Mouse (Mus musculus): ENCODE measurements around the gene Ehbp1l1. TPM values are rescaled to one million over a fixed set of nuclear protein-coding genes. Genes with fewer than 3 reads are reported as not detected.
A peak's percentile ranks its signal among the peaks of the same experiment; 100 is the strongest.

The Ehbp1l1 gene
- polyA plus RNA-seq, 1 experiment from 2014 or later: 17.4 TPM

DNA sequence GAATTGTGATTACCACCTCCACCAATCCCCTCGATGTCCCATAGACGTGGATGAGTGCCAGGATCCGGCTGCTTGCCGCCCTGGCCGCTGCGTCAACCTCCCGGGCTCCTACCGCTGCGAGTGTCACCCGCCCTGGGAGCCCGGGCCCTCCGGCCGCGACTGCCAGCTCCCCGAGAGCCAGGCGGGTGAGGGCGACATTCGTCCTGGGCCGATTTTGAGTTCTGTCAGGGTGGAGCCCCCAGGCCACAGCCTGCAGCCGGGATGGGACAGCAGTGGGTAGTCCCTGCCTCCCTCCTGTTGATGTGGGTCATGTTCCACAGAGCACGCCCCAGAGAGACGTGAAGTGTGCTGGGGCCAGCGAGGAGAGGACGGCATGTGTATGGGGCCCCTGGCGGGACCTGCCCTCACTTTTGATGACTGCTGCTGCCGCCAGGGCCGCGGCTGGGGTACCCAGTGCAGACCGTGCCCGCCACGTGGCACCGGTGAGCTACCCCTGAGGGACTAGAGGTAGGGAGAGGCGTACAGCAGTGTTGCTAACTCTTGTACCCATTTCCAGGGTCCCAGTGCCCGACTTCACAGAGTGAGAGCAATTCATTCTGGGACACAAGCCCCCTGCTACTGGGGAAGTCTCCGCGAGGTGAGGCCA is 31.0 kb upstream of the Ehbp1l1 start:
- H3K9me3 ChIP-seq (ENCODE audit: low read depth, low read length): no peaks in the 10 kb centered on the region
- 0 out of 2 replicates have a peak, but pooled peaks cover 6% of the 10 kb centered on the region for H3K4me1 ChIP-seq (ENCODE audit: insufficient read depth)
- H3K4me2 ChIP-seq: peak overlapping the region; percentile 50
- H3K36me3 ChIP-seq (ENCODE audit: insufficient read depth): peaks cover 71% of the 10 kb centered on the region
- DNase-seq (peak; percentile 57), ATAC-seq (ENCODE audit: insufficient read depth) (peak; percentile 42; the same call in 1 of the 2 replicates)
- no peak for TF ChIP-seq CTCF (IDR thresholded peaks at IDR 0.05; ENCODE audit: low read depth)
- 22% methylated on average over 36 of the region's 36 CpGs for WGBS
- peak overlapping the region; percentile 9; the same call in 1 of the 2 replicates for H3K4me3 ChIP-seq (ENCODE audit: low read depth, low read length)
- no peak overlapping the region for H3K27ac ChIP-seq (ENCODE audit: low read depth)
- H3K27me3 ChIP-seq (ENCODE audit: insufficient read depth, low read length): 0 out of 2 replicates have a peak, but pooled peaks cover 3% of the 10 kb centered on the region
- H3K9ac ChIP-seq: peak overlapping the region; percentile 37

DNA sequence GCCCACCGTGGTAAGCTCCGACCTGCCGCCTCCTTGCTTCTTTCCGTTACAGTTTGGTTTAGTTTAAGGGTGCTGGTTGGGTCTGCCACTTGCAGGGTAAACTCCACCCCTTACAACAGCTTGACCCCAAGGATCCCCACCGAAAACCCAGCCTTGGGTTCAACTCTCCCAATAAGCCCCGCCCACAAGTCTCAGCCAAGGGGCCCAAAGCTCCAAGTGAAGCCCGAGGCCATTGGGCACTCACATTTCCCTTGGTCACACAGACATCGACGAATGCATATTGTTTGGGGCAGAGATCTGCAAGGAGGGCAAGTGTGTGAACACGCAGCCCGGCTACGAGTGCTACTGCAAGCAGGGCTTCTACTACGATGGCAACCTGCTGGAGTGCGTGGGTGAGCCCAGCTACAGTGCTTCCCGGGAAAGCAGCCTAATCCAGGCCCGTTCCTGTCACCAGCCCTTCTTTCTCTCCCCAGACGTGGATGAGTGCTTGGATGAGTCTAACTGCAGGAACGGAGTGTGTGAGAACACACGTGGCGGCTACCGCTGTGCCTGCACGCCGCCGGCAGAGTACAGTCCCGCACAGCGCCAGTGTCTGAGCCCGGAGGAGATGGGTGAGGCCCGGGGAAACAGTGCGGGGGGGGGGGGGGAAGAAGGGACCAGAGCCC is 30.3 kb upstream of the Ehbp1l1 start:
- WGBS: 14% methylated on average over 28 of the region's 29 CpGs
- Histone ChIP-seq H3K4me1 (ENCODE audit: insufficient read depth) (peaks cover 9% of the 10 kb centered on the region; the same call in 1 of the 2 replicates), H3K27ac (ENCODE audit: low read depth) (no peak overlapping the region), H3K4me2 (peak overlapping the region; percentile 50), H3K9me3 (ENCODE audit: low read depth, low read length) (no peaks in the 10 kb centered on the region), H3K9ac (peak overlapping the region; percentile 37), H3K4me3 (ENCODE audit: low read depth, low read length) (peak overlapping the region; percentile 9; the same call in 1 of the 2 replicates), H3K27me3 (ENCODE audit: insufficient read depth, low read length) (peaks cover 9% of the 10 kb centered on the region; the same call in 1 of the 2 replicates), H3K36me3 (ENCODE audit: insufficient read depth) (peaks cover 69% of the 10 kb centered on the region)
- peak; percentile 42; the same call in 1 of the 2 replicates for ATAC-seq (ENCODE audit: insufficient read depth)
- TF ChIP-seq CTCF (IDR thresholded peaks at IDR 0.05; ENCODE audit: low read depth): no peak
- DNase-seq: peak; percentile 37

DNA sequence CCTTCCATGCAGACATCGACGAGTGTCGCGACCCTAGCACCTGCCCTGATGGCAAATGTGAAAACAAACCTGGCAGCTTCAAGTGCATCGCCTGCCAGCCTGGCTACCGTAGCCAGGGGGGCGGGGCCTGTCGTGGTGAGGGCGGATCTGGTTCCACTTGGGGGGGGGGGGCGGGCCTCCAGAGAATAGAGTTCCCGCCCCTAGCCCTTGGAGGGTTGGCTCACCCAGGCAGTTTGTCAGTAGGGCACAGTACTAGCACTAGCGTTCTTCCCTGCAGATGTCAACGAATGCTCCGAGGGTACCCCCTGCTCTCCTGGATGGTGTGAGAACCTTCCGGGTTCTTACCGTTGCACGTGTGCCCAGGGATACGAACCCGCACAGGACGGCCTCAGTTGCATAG is 25.6 kb upstream of the Ehbp1l1 start:
- no peak overlapping the region for H3K9ac ChIP-seq
- DNase-seq: peak; percentile 72
- peak; percentile 36; the same call in 1 of the 2 replicates for ATAC-seq (ENCODE audit: insufficient read depth)
- H3K4me1 ChIP-seq (ENCODE audit: insufficient read depth): peaks cover 5% of the 10 kb centered on the region; the same call in 1 of the 2 replicates
- H3K4me3 ChIP-seq (ENCODE audit: low read depth, low read length): no peak overlapping the region
- no peaks in the 10 kb centered on the region for H3K9me3 ChIP-seq (ENCODE audit: low read depth, low read length)
- H3K36me3 ChIP-seq (ENCODE audit: insufficient read depth): peaks cover 46% of the 10 kb centered on the region; the same call in 1 of the 2 replicates
- WGBS: 8% methylated on average over 20 of the region's 20 CpGs
- H3K27ac ChIP-seq (ENCODE audit: low read depth): no peak overlapping the region
- no peak for TF ChIP-seq CTCF (IDR thresholded peaks at IDR 0.05; ENCODE audit: low read depth)
- H3K4me2 ChIP-seq: peak overlapping the region; percentile 10; the same call in 1 of the 2 replicates
- H3K27me3 ChIP-seq (ENCODE audit: insufficient read depth, low read length): peaks cover 27% of the 10 kb centered on the region

DNA sequence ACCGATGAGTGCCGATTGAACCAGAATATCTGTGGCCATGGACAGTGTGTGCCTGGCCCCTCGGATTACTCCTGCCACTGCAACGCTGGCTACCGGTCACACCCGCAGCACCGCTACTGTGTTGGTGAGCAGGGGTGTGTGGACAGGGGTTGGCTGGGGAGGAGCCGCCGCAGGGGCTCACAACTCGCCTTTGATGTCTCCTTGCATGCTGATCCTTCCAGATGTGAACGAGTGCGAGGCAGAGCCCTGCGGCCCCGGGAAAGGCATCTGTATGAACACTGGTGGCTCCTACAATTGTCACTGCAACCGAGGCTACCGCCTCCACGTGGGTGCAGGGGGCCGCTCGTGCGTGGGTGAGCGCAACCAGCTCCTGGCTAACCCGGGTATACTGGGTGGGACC is 24.8 kb upstream of the Ehbp1l1 start:
- peaks cover 27% of the 10 kb centered on the region for H3K27me3 ChIP-seq (ENCODE audit: insufficient read depth, low read length)
- TF ChIP-seq CTCF (IDR thresholded peaks at IDR 0.05; ENCODE audit: low read depth): no peak
- H3K4me3 ChIP-seq (ENCODE audit: low read depth, low read length): no peak overlapping the region
- 20% methylated on average over 22 of the region's 22 CpGs for WGBS
- H3K4me1 ChIP-seq (ENCODE audit: insufficient read depth): peaks cover 8% of the 10 kb centered on the region
- no peaks in the 10 kb centered on the region for H3K9me3 ChIP-seq (ENCODE audit: low read depth, low read length)
- no peak overlapping the region for H3K4me2 ChIP-seq
- H3K9ac ChIP-seq: no peak overlapping the region
- peaks cover 46% of the 10 kb centered on the region; the same call in 1 of the 2 replicates for H3K36me3 ChIP-seq (ENCODE audit: insufficient read depth)
- ATAC-seq (ENCODE audit: insufficient read depth): no peak
- no peak for DNase-seq
- no peak overlapping the region for H3K27ac ChIP-seq (ENCODE audit: low read depth)

DNA sequence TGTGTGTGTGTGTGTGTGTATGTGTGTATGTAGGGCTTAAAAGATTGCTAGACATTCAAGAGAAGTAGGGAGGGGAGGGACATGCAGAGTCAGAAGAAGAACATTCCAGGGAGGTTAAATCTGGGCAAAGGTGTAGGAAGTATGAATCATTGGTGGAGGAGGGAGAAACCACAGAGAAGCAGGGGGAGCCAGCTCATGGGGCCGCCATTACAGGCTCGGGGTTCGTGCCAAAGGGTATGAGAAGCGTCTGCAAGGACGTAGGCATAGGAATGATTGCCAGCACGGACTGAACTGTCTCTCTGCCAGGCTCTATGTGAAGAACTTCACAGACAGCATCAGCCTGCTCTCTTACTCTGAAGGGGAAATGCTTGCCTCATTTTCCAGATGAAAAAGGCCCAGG is 23.4 kb upstream of the Ehbp1l1 start:
- TF ChIP-seq CTCF (IDR thresholded peaks at IDR 0.05; ENCODE audit: low read depth): no peak
- H3K36me3 ChIP-seq (ENCODE audit: insufficient read depth): peaks cover 44% of the 10 kb centered on the region; the same call in 1 of the 2 replicates
- no peaks in the 10 kb centered on the region for H3K9me3 ChIP-seq (ENCODE audit: low read depth, low read length)
- ATAC-seq (ENCODE audit: insufficient read depth): no peak
- peaks cover 33% of the 10 kb centered on the region for H3K27me3 ChIP-seq (ENCODE audit: insufficient read depth, low read length)
- H3K4me2 ChIP-seq: no peak overlapping the region
- no peak overlapping the region for H3K4me3 ChIP-seq (ENCODE audit: low read depth, low read length)
- no peak overlapping the region for H3K27ac ChIP-seq (ENCODE audit: low read depth)
- peaks cover 16% of the 10 kb centered on the region for H3K4me1 ChIP-seq (ENCODE audit: insufficient read depth)
- DNase-seq: no peak
- H3K9ac ChIP-seq: no peak overlapping the region
- 73% methylated on average over 6 of the region's 6 CpGs for WGBS

DNA sequence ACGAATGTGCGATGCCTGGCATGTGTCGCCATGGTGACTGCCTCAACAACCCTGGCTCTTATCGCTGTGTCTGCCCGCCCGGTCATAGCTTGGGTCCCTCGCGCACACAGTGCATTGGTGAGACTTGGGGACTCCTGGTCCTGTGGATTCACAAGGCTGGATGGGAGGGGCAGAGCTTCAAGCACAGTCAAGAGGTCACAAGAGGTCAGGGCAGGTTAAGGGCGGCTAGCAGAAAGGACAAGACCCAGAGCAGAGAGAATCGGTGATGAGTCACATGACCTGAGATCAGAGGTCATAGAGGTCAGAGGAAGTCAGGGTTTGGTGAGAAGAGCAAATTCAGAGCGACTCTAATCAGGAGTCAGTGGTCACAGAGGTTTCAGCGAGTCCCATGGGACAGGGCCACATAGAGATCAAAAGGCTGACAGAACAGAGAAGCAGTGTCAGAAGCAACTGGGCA is 20.8 kb upstream of the Ehbp1l1 start:
- Histone ChIP-seq H3K9me3 (ENCODE audit: low read depth, low read length) (no peaks in the 10 kb centered on the region), H3K4me1 (ENCODE audit: insufficient read depth) (peaks cover 29% of the 10 kb centered on the region), H3K27me3 (ENCODE audit: insufficient read depth, low read length) (peaks cover 29% of the 10 kb centered on the region), H3K9ac (no peak overlapping the region), H3K36me3 (ENCODE audit: insufficient read depth) (peaks cover 28% of the 10 kb centered on the region; the same call in 1 of the 2 replicates), H3K27ac (ENCODE audit: low read depth) (no peak overlapping the region), H3K4me3 (ENCODE audit: low read depth, low read length) (no peak overlapping the region), H3K4me2 (no peak overlapping the region)
- TF ChIP-seq CTCF (IDR thresholded peaks at IDR 0.05; ENCODE audit: low read depth): no peak
- WGBS: 36% methylated on average over 12 of the region's 12 CpGs
- DNase-seq: no peak
- no peak for ATAC-seq (ENCODE audit: insufficient read depth)
